Mouse (Mus musculus) frontal cortex, adult (tissue): ENCODE results near the gene Ccdc24.

Source experiments
- ATAC-seq: cut with Nextera tagmentation; 2 replicates; pipeline ENCODE4 v1.9.2; 2017; ENCODE audit warnings: mild to moderate bottlenecking, moderate library complexity, mixed read lengths; ENCODE audit not compliant: low TSS enrichment

The Ccdc24 gene

GRCm38 (mm10) chr4:117830124-117830551 is 42.2 kb downstream of the Ccdc24 start:
- no peak for ATAC-seq

DNA sequence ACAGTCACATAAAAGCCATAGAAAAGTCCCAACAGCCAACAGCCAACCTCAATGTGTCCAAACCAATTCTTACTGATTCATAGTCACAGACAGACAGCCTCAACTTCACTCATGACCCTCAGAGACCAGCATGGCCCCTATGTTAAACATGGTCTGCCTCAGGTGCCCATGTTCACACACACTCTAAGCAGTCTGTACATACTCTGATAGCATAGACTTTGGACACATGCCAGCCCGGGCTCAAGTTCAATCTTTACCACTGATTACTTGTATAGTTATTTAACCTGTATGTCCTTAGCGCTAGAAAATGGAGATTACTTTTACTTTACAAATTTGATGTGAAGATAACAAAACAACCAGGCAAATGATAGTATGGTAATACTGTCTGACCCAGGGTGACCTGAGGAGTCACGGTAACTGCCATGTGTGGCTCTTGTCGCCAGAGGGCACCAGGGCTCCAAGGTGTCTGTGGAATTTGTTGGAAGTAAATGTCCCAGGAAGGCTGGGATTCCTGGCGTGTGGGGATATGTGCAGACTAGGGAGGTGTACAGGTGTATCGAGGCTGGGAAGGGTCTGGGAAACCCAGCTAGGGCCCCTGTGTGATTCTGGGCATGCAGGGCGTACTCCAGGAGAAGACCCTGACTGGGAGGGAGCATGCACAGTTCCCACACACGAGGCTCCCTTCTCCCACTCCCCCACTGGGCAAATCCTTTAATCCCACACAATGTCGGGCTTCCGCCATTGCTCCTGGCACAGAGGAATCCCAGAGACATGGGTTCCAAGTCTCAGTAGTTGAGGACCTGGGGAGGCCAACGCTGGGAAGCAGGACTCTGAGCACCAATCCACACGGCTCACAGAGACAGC is 42.9 kb downstream of the Ccdc24 start:
- peak; percentile 55; the same call in 1 of the 2 replicates for ATAC-seq

- ATAC-seq = no peak
Observed at GRCm38 (mm10) chr4:117828572-117829145, 43.7 kb downstream of the Ccdc24 start.

- ATAC-seq = no peak
Observed at GRCm38 (mm10) chr4:117818032-117818431, 54.3 kb downstream of the Ccdc24 start.

DNA sequence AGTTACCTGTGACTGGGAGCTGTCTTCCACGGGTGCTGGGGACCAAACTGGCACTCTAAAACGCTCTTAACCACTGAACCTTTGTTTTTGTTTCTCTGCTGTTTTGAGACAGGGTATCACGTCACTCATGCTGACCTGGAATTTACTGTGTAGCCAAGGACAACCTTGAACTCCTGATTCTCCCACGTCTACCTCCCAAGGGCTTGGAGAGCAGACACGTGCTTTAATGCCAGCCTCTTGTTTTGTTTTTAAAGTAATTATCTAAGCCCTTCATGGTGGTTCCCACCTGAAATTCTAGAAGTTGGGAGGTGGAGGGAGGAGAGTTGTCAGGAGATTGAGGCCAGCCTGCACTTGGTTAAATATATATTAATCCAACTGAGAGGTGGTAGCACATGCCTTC is 55.6 kb downstream of the Ccdc24 start:
- no peak for ATAC-seq
